Mouse (Mus musculus) cerebellum, postnatal 36 days (tissue): Measurements from ENCODE around the gene Lamc1.
"Not testable (repeated sequence)": the region's sequence is repeated elsewhere in the genome, so short reads cannot be mapped to it uniquely, and the experiment has no call there.

Experiments
- DNase-seq, 2 experiments: peaks; one replicate each; pipeline ENCODE4 v3.0.0; 2021 to 2022; ENCODE audit warnings: mixed read lengths in 2 of 2

Gene Lamc1

GRCm38 (mm10) chr1:153331206-153331605 lies 1.4 kb downstream of the Lamc1 start:
- no peak for DNase-seq

- no peak for DNase-seq
These were observed 3.3 kb downstream of the Lamc1 start for GRCm38 (mm10) chr1:153329306-153329705.

- DNase-seq = no peak
These were observed 5.5 kb downstream of the Lamc1 start for GRCm38 (mm10) chr1:153327063-153327462.

- no peak for DNase-seq
These were observed 6.4 kb downstream of the Lamc1 start for GRCm38 (mm10) chr1:153326226-153326625.

- DNase-seq = no peak
These were observed 11.2 kb downstream of the Lamc1 start for GRCm38 (mm10) chr1:153321404-153321803.

GRCm38 (mm10) chr1:153320554-153321147 lies 11.9 kb downstream of the Lamc1 start:
- no peak for DNase-seq

- DNase-seq = no peak
These were observed 12.5 kb downstream of the Lamc1 start for GRCm38 (mm10) chr1:153320121-153320520.

- DNase-seq = no peak
These were observed 13.8 kb downstream of the Lamc1 start for GRCm38 (mm10) chr1:153318741-153319140.

- no peak for DNase-seq
These were observed 14.3 kb downstream of the Lamc1 start for GRCm38 (mm10) chr1:153318287-153318686.

GRCm38 (mm10) chr1:153317486-153318260 lies 14.9 kb downstream of the Lamc1 start:
- no peak for DNase-seq

- DNase-seq = no peak
These were observed 15.6 kb downstream of the Lamc1 start for GRCm38 (mm10) chr1:153316956-153317355.

- DNase-seq = no peak
These were observed 16.3 kb downstream of the Lamc1 start for GRCm38 (mm10) chr1:153316286-153316685.

GRCm38 (mm10) chr1:153315121-153315520 lies 17.5 kb downstream of the Lamc1 start:
- DNase-seq = no peak

GRCm38 (mm10) chr1:153312992-153313391 lies 19.6 kb downstream of the Lamc1 start:
- DNase-seq = no peak

- no peak for DNase-seq
These were observed 22.4 kb downstream of the Lamc1 start for GRCm38 (mm10) chr1:153310190-153310589.

- DNase-seq = no peak
These were observed 23.3 kb downstream of the Lamc1 start for GRCm38 (mm10) chr1:153309310-153309709.

- no peak for DNase-seq
These were observed 23.7 kb downstream of the Lamc1 start for GRCm38 (mm10) chr1:153308915-153309296.

GRCm38 (mm10) chr1:153308179-153308914 lies 24.2 kb downstream of the Lamc1 start:
- peak; percentile 12 to 16 for DNase-seq

GRCm38 (mm10) chr1:153307509-153308178 lies 24.9 kb downstream of the Lamc1 start:
- DNase-seq = no peak

- DNase-seq = not testable (repeated sequence)
These were observed 26.9 kb downstream of the Lamc1 start for GRCm38 (mm10) chr1:153305728-153306127.

- not testable (repeated sequence) for DNase-seq
These were observed 27.3 kb downstream of the Lamc1 start for GRCm38 (mm10) chr1:153305249-153305648.

- not testable (repeated sequence) for DNase-seq
These were observed 33.1 kb downstream of the Lamc1 start for GRCm38 (mm10) chr1:153299436-153299835.

GRCm38 (mm10) chr1:153297774-153298363 lies 34.7 kb downstream of the Lamc1 start:
- not testable (repeated sequence) for DNase-seq
